Mouse (Mus musculus): Measurements from ENCODE around the gene Etv6. TPM values are rescaled to one million over a fixed set of nuclear protein-coding genes. Genes with fewer than 3 reads are reported as not detected.

Gene Etv6
- total and polyA plus RNA-seq, 3 experiments = 12.6 to 25.9 TPM; not detected in 1

- DNase-seq (ENCODE audit: low read depth, low spot score) = no peak
- no peak overlapping the region for H3K27ac ChIP-seq (ENCODE audit: control insufficient read depth, low read depth, low read length)
- H3K4me1 ChIP-seq (ENCODE audit: control insufficient read depth in 1 of 2, insufficient read depth in 2 of 2, low read length in 2 of 2) = 0 out of 4 replicates have a peak, but pooled peaks cover 0 to 8% of the 10 kb centered on the region in 2 experiments
- peaks cover 7% of the 10 kb centered on the region; the same call in 1 of the 2 replicates for H3K79me2 ChIP-seq (ENCODE audit: control insufficient read depth, insufficient read depth, low read length, poor library complexity)
- no peaks in the 10 kb centered on the region for H3K9me3 ChIP-seq (replicated peaks; ENCODE audit: insufficient read depth, low read length)
- H3K36me3 ChIP-seq (ENCODE audit: control insufficient read depth in 1 of 2, insufficient read depth in 2 of 2, low read length in 2 of 2) = peaks cover 1 to 7% of the 10 kb centered on the region in 2 experiments
- H3K9ac ChIP-seq (ENCODE audit: control insufficient read depth, low read depth, low read length, poor library complexity, severe bottlenecking) = no peak overlapping the region
- no peaks in the 10 kb centered on the region for H3K27me3 ChIP-seq (ENCODE audit: control insufficient read depth in 1 of 2, insufficient read depth in 2 of 2, low read length in 2 of 2)
- TF ChIP-seq ZC3H11A (IDR thresholded peaks at IDR 0.05; ENCODE audit: low read depth, low read length) (no peak), POLR2AphosphoS2 (IDR thresholded peaks at IDR 0.05; ENCODE audit: low read length) (no peak), SMC3 (IDR thresholded peaks at IDR 0.05; ENCODE audit: low read depth, low read length) (no peak)
- no peak overlapping the region for H3K4me3 ChIP-seq (ENCODE audit: control insufficient read depth in 1 of 2, insufficient read depth in 1 of 2, low read depth in 2 of 2, low read length in 2 of 2)
Measured at GRCm38 (mm10) chr6:134123474-134123873, 88.0 kb downstream of the Etv6 start.

- Histone ChIP-seq H3K4me1 (ENCODE audit: control insufficient read depth in 1 of 2, insufficient read depth in 2 of 2, low read length in 2 of 2) (0 out of 4 replicates have a peak, but pooled peaks cover 0 to 8% of the 10 kb centered on the region in 2 experiments), H3K9me3 (replicated peaks; ENCODE audit: insufficient read depth, low read length) (no peaks in the 10 kb centered on the region), H3K4me3 (ENCODE audit: control insufficient read depth in 1 of 2, insufficient read depth in 1 of 2, low read depth in 2 of 2, low read length in 2 of 2) (no peak overlapping the region), H3K9ac (ENCODE audit: control insufficient read depth, low read depth, low read length, poor library complexity, severe bottlenecking) (no peak overlapping the region), H3K27ac (ENCODE audit: control insufficient read depth, low read depth, low read length) (no peak overlapping the region), H3K36me3 (ENCODE audit: control insufficient read depth in 1 of 2, insufficient read depth in 2 of 2, low read length in 2 of 2) (peaks cover 1 to 7% of the 10 kb centered on the region in 2 experiments), H3K79me2 (ENCODE audit: control insufficient read depth, insufficient read depth, low read length, poor library complexity) (peaks cover 6% of the 10 kb centered on the region; the same call in 1 of the 2 replicates), H3K27me3 (ENCODE audit: control insufficient read depth in 1 of 2, insufficient read depth in 2 of 2, low read length in 2 of 2) (no peaks in the 10 kb centered on the region)
- DNase-seq (ENCODE audit: low read depth, low spot score) = peak; percentile 47
- TF ChIP-seq EP300 (IDR thresholded peaks at IDR 0.05; ENCODE audit: low read depth in 1 of 2, low read length in 2 of 2) (peak in 1 of 2 experiments; percentile 19; a peak in 1 of 4 replicates), TAL1 (IDR thresholded peaks at IDR 0.05; ENCODE audit: low read length) (no peak), RAD21 (IDR thresholded peaks at IDR 0.05; ENCODE audit: low read depth, low read length) (no peak), TBP (IDR thresholded peaks at IDR 0.05; ENCODE audit: low read depth, low read length) (no peak), POLR2A (IDR thresholded peaks at IDR 0.05; ENCODE audit: control insufficient read depth in 1 of 2, insufficient read depth in 1 of 2, low read depth in 1 of 2, low read length in 2 of 2, poor library complexity in 1 of 2) (no peak), RCOR1 (IDR thresholded peaks at IDR 0.05; ENCODE audit: low read depth, low read length) (0 out of 2 replicates have a peak, but pooled peaks have one; percentile 28), JUND (IDR thresholded peaks at IDR 0.05; ENCODE audit: low read depth, low read length) (no peak), MEF2A (IDR thresholded peaks at IDR 0.05; ENCODE audit: extremely low read depth, insufficient replicate concordance, low read depth, low read length, poor library complexity, severe bottlenecking) (no peak)
Measured at GRCm38 (mm10) chr6:134124256-134124655, 88.8 kb downstream of the Etv6 start.

- peaks cover 12 to 14% of the 10 kb centered on the region in 2 experiments for H3K4me1 ChIP-seq (ENCODE audit: control insufficient read depth in 1 of 2, insufficient read depth in 2 of 2, low read length in 2 of 2)
- H3K27me3 ChIP-seq (ENCODE audit: control insufficient read depth in 1 of 2, insufficient read depth in 2 of 2, low read length in 2 of 2) = no peaks in the 10 kb centered on the region
- peaks cover 6% of the 10 kb centered on the region; the same call in 1 of the 2 replicates for H3K79me2 ChIP-seq (ENCODE audit: control insufficient read depth, insufficient read depth, low read length, poor library complexity)
- no peak for DNase-seq (ENCODE audit: low read depth, low spot score)
- H3K9ac ChIP-seq (ENCODE audit: control insufficient read depth, low read depth, low read length, poor library complexity, severe bottlenecking) = no peak overlapping the region
- no peak overlapping the region for H3K4me3 ChIP-seq (ENCODE audit: control insufficient read depth in 1 of 2, insufficient read depth in 1 of 2, low read depth in 2 of 2, low read length in 2 of 2)
- no peak for TF ChIP-seq ZNF384 (IDR thresholded peaks at IDR 0.05; ENCODE audit: low read depth, low read length)
- TF ChIP-seq MAFK (IDR thresholded peaks at IDR 0.05; ENCODE audit: borderline replicate concordance, low read depth, low read length) = no peak
- TF ChIP-seq CHD1 (IDR thresholded peaks at IDR 0.05; ENCODE audit: low read depth, low read length) = no peak
- TF ChIP-seq TCF12 (IDR thresholded peaks at IDR 0.05; ENCODE audit: low read depth, low read length) = no peak
- TF ChIP-seq USF2 (IDR thresholded peaks at IDR 0.05; ENCODE audit: borderline replicate concordance in 1 of 2, insufficient read depth in 1 of 2, low read depth in 1 of 2, low read length in 2 of 2) = no peak
- no peak for TF ChIP-seq ELF1 (IDR thresholded peaks at IDR 0.05; ENCODE audit: low read depth, low read length)
- no peak for TF ChIP-seq TAL1 (IDR thresholded peaks at IDR 0.05; ENCODE audit: low read length)
- no peak for TF ChIP-seq CHD2 (IDR thresholded peaks at IDR 0.05; ENCODE audit: low read length)
- TF ChIP-seq KAT2A (conservative IDR thresholded peaks at IDR 0.05; ENCODE audit: low read depth, low read length) = no peak
- H3K9me3 ChIP-seq (replicated peaks; ENCODE audit: insufficient read depth, low read length) = no peaks in the 10 kb centered on the region
- H3K36me3 ChIP-seq (ENCODE audit: control insufficient read depth in 1 of 2, insufficient read depth in 2 of 2, low read length in 2 of 2) = peaks cover 7 to 23% of the 10 kb centered on the region in 2 experiments
- H3K27ac ChIP-seq (ENCODE audit: control insufficient read depth, low read depth, low read length) = no peak overlapping the region
Measured at GRCm38 (mm10) chr6:134127996-134128395, 92.5 kb downstream of the Etv6 start.
